Mouse (Mus musculus): ENCODE measurements around the gene Gm17359. TPM values are rescaled to one million over a fixed set of nuclear protein-coding genes. Genes with fewer than 3 reads are reported as not detected.

Gm17359 gene
- total RNA-seq, 1 experiment: not detected

- H3K4me3 ChIP-seq (ENCODE audit: insufficient read depth in 1 of 2, low read depth in 1 of 2, low read length in 2 of 2, poor library complexity in 1 of 2, severe bottlenecking in 1 of 2): no peak overlapping the region
- H3K4me1 ChIP-seq (ENCODE audit: control insufficient read depth in 2 of 2, insufficient read depth in 2 of 2, low read length in 2 of 2, poor library complexity in 1 of 2): 0 out of 4 replicates have a peak, but pooled peaks cover 0 to 2% of the 10 kb centered on the region in 2 experiments
- in situ Hi-C loops (cut with MboI; ENCODE audit: low sequenced_read_pairs in 2 of 2, unreplicated experiment in 2 of 2): loop anchor here in 1 of 2 experiments (25.0 kb wide), 1 partner anchor 510 kb away; no protein-coding TSS in a partner anchor
- no peaks in the 10 kb centered on the region for H3K9me3 ChIP-seq (ENCODE audit: control insufficient read depth, insufficient read depth, low read depth, low read length)
- no peak overlapping the region for H3K9ac ChIP-seq (ENCODE audit: insufficient read depth, low read depth, low read length, poor library complexity, severe bottlenecking)
- no peak for DNase-seq (ENCODE audit: low read depth, low spot score)
- TF ChIP-seq HCFC1 (IDR thresholded peaks at IDR 0.05; ENCODE audit: borderline replicate concordance, insufficient read depth, low read length) (no peak), MAFK (IDR thresholded peaks at IDR 0.05; ENCODE audit: insufficient read depth, low read depth, low read length) (no peak), CHD2 (IDR thresholded peaks at IDR 0.05; ENCODE audit: low read depth, low read length) (no peak), ZNF384 (IDR thresholded peaks at IDR 0.05; ENCODE audit: low read depth, low read length) (no peak), ZC3H11A (IDR thresholded peaks at IDR 0.05; ENCODE audit: borderline replicate concordance, low read depth, low read length) (no peak)
- H3K27ac ChIP-seq (ENCODE audit: insufficient read depth, low read depth, low read length, poor library complexity, severe bottlenecking): no peak overlapping the region
- peaks cover 14% of the 10 kb centered on the region; the same call in 1 of the 2 replicates for H3K36me3 ChIP-seq (ENCODE audit: control insufficient read depth, insufficient read depth, low read length, poor library complexity, severe bottlenecking)
These were observed 135.9 kb downstream of the Gm17359 start for GRCm38 (mm10) chr3:79472362-79472761.

GRCm38 (mm10) chr3:79474911-79475310 is 138.4 kb downstream of the Gm17359 start:
- TF ChIP-seq CHD2 (IDR thresholded peaks at IDR 0.05; ENCODE audit: low read depth, low read length) (no peak), ZNF384 (IDR thresholded peaks at IDR 0.05; ENCODE audit: low read depth, low read length) (no peak), MAFK (IDR thresholded peaks at IDR 0.05; ENCODE audit: insufficient read depth, low read depth, low read length) (no peak), HCFC1 (IDR thresholded peaks at IDR 0.05; ENCODE audit: borderline replicate concordance, insufficient read depth, low read length) (no peak), ZC3H11A (IDR thresholded peaks at IDR 0.05; ENCODE audit: borderline replicate concordance, low read depth, low read length) (no peak)
- Histone ChIP-seq H3K4me3 (ENCODE audit: insufficient read depth in 1 of 2, low read depth in 1 of 2, low read length in 2 of 2, poor library complexity in 1 of 2, severe bottlenecking in 1 of 2) (no peak overlapping the region), H3K4me1 (ENCODE audit: control insufficient read depth in 2 of 2, insufficient read depth in 2 of 2, low read length in 2 of 2, poor library complexity in 1 of 2) (0 out of 4 replicates have a peak, but pooled peaks cover 0 to 2% of the 10 kb centered on the region in 2 experiments), H3K9me3 (ENCODE audit: control insufficient read depth, insufficient read depth, low read depth, low read length) (no peaks in the 10 kb centered on the region), H3K36me3 (ENCODE audit: control insufficient read depth, insufficient read depth, low read length, poor library complexity, severe bottlenecking) (peaks cover 25% of the 10 kb centered on the region), H3K27ac (ENCODE audit: insufficient read depth, low read depth, low read length, poor library complexity, severe bottlenecking) (no peak overlapping the region), H3K9ac (ENCODE audit: insufficient read depth, low read depth, low read length, poor library complexity, severe bottlenecking) (no peak overlapping the region)
- DNase-seq (ENCODE audit: low read depth, low spot score): no peak
- in situ Hi-C loops (cut with MboI; ENCODE audit: low sequenced_read_pairs in 2 of 2, unreplicated experiment in 2 of 2): loop anchor here in 1 of 2 experiments (25.0 kb wide), 1 partner anchor 513 kb away; no protein-coding TSS in a partner anchor

- Histone ChIP-seq H3K36me3 (ENCODE audit: control insufficient read depth, insufficient read depth, low read length, poor library complexity, severe bottlenecking) (peaks cover 35% of the 10 kb centered on the region), H3K4me3 (ENCODE audit: insufficient read depth in 1 of 2, low read depth in 1 of 2, low read length in 2 of 2, poor library complexity in 1 of 2, severe bottlenecking in 1 of 2) (no peak overlapping the region), H3K9me3 (ENCODE audit: control insufficient read depth, insufficient read depth, low read depth, low read length) (no peaks in the 10 kb centered on the region), H3K4me1 (ENCODE audit: control insufficient read depth in 2 of 2, insufficient read depth in 2 of 2, low read length in 2 of 2, poor library complexity in 1 of 2) (0 out of 4 replicates have a peak, but pooled peaks cover 0 to 2% of the 10 kb centered on the region in 2 experiments), H3K27ac (ENCODE audit: insufficient read depth, low read depth, low read length, poor library complexity, severe bottlenecking) (no peak overlapping the region), H3K9ac (ENCODE audit: insufficient read depth, low read depth, low read length, poor library complexity, severe bottlenecking) (no peak overlapping the region)
- DNase-seq (ENCODE audit: low read depth, low spot score): no peak
- TF ChIP-seq MAFK (IDR thresholded peaks at IDR 0.05; ENCODE audit: insufficient read depth, low read depth, low read length) (no peak), HCFC1 (IDR thresholded peaks at IDR 0.05; ENCODE audit: borderline replicate concordance, insufficient read depth, low read length) (no peak), CHD2 (IDR thresholded peaks at IDR 0.05; ENCODE audit: low read depth, low read length) (no peak), ZNF384 (IDR thresholded peaks at IDR 0.05; ENCODE audit: low read depth, low read length) (no peak), ZC3H11A (IDR thresholded peaks at IDR 0.05; ENCODE audit: borderline replicate concordance, low read depth, low read length) (no peak)
- in situ Hi-C loops (cut with MboI; ENCODE audit: low sequenced_read_pairs in 2 of 2, unreplicated experiment in 2 of 2): no loop called here
These were observed 139.5 kb downstream of the Gm17359 start for GRCm38 (mm10) chr3:79475980-79476379.

- 0 out of 4 replicates have a peak, but pooled peaks cover 0 to 2% of the 10 kb centered on the region in 2 experiments for H3K4me1 ChIP-seq (ENCODE audit: control insufficient read depth in 2 of 2, insufficient read depth in 2 of 2, low read length in 2 of 2, poor library complexity in 1 of 2)
- in situ Hi-C loops (cut with MboI; ENCODE audit: low sequenced_read_pairs in 2 of 2, unreplicated experiment in 2 of 2): no loop called here
- no peak for DNase-seq (ENCODE audit: low read depth, low spot score)
- no peak overlapping the region for H3K27ac ChIP-seq (ENCODE audit: insufficient read depth, low read depth, low read length, poor library complexity, severe bottlenecking)
- peaks cover 44% of the 10 kb centered on the region for H3K36me3 ChIP-seq (ENCODE audit: control insufficient read depth, insufficient read depth, low read length, poor library complexity, severe bottlenecking)
- H3K9me3 ChIP-seq (ENCODE audit: control insufficient read depth, insufficient read depth, low read depth, low read length): no peaks in the 10 kb centered on the region
- H3K4me3 ChIP-seq (ENCODE audit: insufficient read depth in 1 of 2, low read depth in 1 of 2, low read length in 2 of 2, poor library complexity in 1 of 2, severe bottlenecking in 1 of 2): no peak overlapping the region
- TF ChIP-seq CHD2 (IDR thresholded peaks at IDR 0.05; ENCODE audit: low read depth, low read length): no peak
- TF ChIP-seq ZNF384 (IDR thresholded peaks at IDR 0.05; ENCODE audit: low read depth, low read length): no peak
- TF ChIP-seq ZC3H11A (IDR thresholded peaks at IDR 0.05; ENCODE audit: borderline replicate concordance, low read depth, low read length): no peak
- TF ChIP-seq MAFK (IDR thresholded peaks at IDR 0.05; ENCODE audit: insufficient read depth, low read depth, low read length): no peak
- no peak for TF ChIP-seq HCFC1 (IDR thresholded peaks at IDR 0.05; ENCODE audit: borderline replicate concordance, insufficient read depth, low read length)
- no peak overlapping the region for H3K9ac ChIP-seq (ENCODE audit: insufficient read depth, low read depth, low read length, poor library complexity, severe bottlenecking)
These were observed 141.9 kb downstream of the Gm17359 start for GRCm38 (mm10) chr3:79478400-79478799.
